Mouse (Mus musculus) urinary bladder, postnatal 25 days (tissue): ENCODE results near the gene Scn2b.

ENCODE experiments used
- DNase-seq: peaks from one replicate; pipeline ENCODE4 v3.0.0; 2022; ENCODE audit warnings: low spot score

The Scn2b gene

GRCm38 (mm10) chr9:45173475-45173874, 55.9 kb downstream of the Scn2b start:
- no peak for DNase-seq

GRCm38 (mm10) chr9:45179282-45179681, 61.7 kb downstream of the Scn2b start:
- no peak for DNase-seq
